Mouse (Mus musculus): ENCODE results near the gene Ranbp9.
A peak's percentile ranks its signal among the peaks of the same experiment; 100 is the strongest.

Ranbp9 gene

GRCm38 (mm10) chr13:43480957-43481858 is at the start of gene Ranbp9:
Ranbp9 (minus strand) TSS chr13:43481282.
- DNase-seq (ENCODE audit: low spot score): peak; percentile 74

- no peak for DNase-seq (ENCODE audit: low spot score)
Measured at GRCm38 (mm10) chr13:43530129-43530831, 49.2 kb upstream of the Ranbp9 start.

- no peak for DNase-seq (ENCODE audit: low spot score)
Measured at GRCm38 (mm10) chr13:43526289-43526688, 45.2 kb upstream of the Ranbp9 start.

GRCm38 (mm10) chr13:43525363-43526134 is 44.5 kb upstream of the Ranbp9 start:
- peak; percentile 20 for DNase-seq (ENCODE audit: low spot score)

- DNase-seq (ENCODE audit: low spot score): peak; percentile 67
Measured at GRCm38 (mm10) chr13:43524491-43525362, 43.6 kb upstream of the Ranbp9 start.

- DNase-seq (ENCODE audit: low spot score): no peak
Measured at GRCm38 (mm10) chr13:43523906-43524480, 42.9 kb upstream of the Ranbp9 start.

GRCm38 (mm10) chr13:43521940-43522339 is 40.9 kb upstream of the Ranbp9 start:
- DNase-seq (ENCODE audit: low spot score): no peak

- no peak for DNase-seq (ENCODE audit: low spot score)
Measured at GRCm38 (mm10) chr13:43519251-43519650, 38.2 kb upstream of the Ranbp9 start.

- no peak for DNase-seq (ENCODE audit: low spot score)
Measured at GRCm38 (mm10) chr13:43517371-43517770, 36.3 kb upstream of the Ranbp9 start.

- DNase-seq (ENCODE audit: low spot score): no peak
Measured at GRCm38 (mm10) chr13:43516931-43517330, 35.8 kb upstream of the Ranbp9 start.

- DNase-seq (ENCODE audit: low spot score): no peak
Measured at GRCm38 (mm10) chr13:43516119-43516518, 35.0 kb upstream of the Ranbp9 start.

- no peak for DNase-seq (ENCODE audit: low spot score)
Measured at GRCm38 (mm10) chr13:43514950-43515358, 33.9 kb upstream of the Ranbp9 start.

GRCm38 (mm10) chr13:43512736-43513135 is 31.7 kb upstream of the Ranbp9 start:
- no peak for DNase-seq (ENCODE audit: low spot score)

- no peak for DNase-seq (ENCODE audit: low spot score)
Measured at GRCm38 (mm10) chr13:43505798-43506197, 24.7 kb upstream of the Ranbp9 start.

- peak; percentile 69 for DNase-seq (ENCODE audit: low spot score)
Measured at GRCm38 (mm10) chr13:43503395-43503850, 22.3 kb upstream of the Ranbp9 start.

- no peak for DNase-seq (ENCODE audit: low spot score)
Measured at GRCm38 (mm10) chr13:43501601-43502000, 20.5 kb upstream of the Ranbp9 start.

- DNase-seq (ENCODE audit: low spot score): no peak
Measured at GRCm38 (mm10) chr13:43500483-43500850, 19.4 kb upstream of the Ranbp9 start.

- DNase-seq (ENCODE audit: low spot score): no peak
Measured at GRCm38 (mm10) chr13:43499731-43500482, 18.8 kb upstream of the Ranbp9 start.

- peak; percentile 9 for DNase-seq (ENCODE audit: low spot score)
Measured at GRCm38 (mm10) chr13:43498849-43499248, 17.8 kb upstream of the Ranbp9 start.

GRCm38 (mm10) chr13:43497769-43498168 is 16.7 kb upstream of the Ranbp9 start:
- DNase-seq (ENCODE audit: low spot score): no peak
